Mouse (Mus musculus): ENCODE measurements around the gene Pih1d2.

The Pih1d2 gene

DNA sequence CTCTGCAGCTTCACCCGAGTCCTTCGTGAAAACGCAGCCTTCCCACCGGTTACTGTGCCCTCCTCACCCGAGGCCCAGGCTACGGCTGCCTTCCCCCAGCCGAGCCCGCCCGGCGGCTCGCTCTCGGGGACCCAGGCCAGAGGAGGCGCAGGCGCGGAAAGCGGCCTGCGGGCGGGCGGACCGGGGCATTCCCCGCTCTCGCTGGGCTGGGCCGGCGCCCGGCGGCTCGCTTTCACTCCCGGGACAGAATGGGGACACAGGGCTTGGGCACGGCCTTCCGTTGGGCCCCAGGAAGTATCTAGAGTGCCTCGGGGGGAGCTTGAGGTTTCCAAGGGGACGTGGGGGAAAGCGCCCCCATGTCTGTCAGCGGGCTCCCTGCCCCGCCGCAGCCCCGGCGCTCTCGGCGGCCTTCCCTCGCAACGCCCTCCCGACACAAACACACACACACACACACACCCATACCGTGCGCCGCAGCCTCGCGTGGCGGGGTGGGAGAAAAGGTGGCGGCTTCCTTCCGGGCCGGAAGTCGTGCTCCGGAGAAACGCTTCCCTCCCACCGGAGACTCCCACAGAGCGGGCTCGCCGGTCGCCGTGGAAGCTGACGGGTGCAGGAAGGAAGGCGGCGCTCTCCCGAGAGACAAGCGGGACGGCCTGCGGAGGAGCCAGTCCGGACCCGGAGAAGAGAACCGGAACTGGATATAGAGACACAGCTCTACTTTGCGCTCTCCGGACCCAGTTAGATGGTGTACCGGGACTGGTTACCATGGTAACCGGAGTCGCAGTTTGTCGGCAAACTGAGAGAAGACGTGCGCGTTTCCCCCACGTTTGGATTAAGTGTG, at the start of gene Pih1d2, which contains the start of gene Nkapd1:
Pih1d2 (plus strand) TSS at position 556 of the 838 bp plus-strand sequence.
Nkapd1 (minus strand) TSS at position 699 of the 838 bp plus-strand sequence.
- peak; percentile 87 for DNase-seq (ENCODE audit: low spot score)

DNA sequence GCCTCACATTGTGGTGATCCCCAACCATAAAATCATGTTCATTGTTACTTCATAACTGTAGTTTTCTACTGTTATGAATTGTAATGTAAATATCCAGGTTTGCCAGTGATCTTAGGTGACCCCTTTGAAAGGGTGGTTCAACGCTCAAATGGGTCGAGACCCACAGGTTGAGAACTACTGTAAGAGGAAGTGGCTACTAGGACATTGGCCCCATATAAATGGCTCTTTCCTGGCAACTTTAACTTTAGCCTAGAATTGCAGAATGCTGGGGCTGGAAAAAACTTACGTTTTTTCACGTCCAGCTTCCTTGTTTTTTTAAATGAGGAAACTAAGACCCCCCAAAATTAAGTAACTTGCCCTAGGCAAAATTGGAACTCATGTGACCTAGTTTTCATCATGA, 49.7 kb upstream of the Pih1d2 start:
- no peak for DNase-seq (ENCODE audit: low spot score)

- DNase-seq (ENCODE audit: low spot score): no peak
Observed at GRCm38 (mm10) chr9:50567881-50568280, 49.2 kb upstream of the Pih1d2 start.

DNA sequence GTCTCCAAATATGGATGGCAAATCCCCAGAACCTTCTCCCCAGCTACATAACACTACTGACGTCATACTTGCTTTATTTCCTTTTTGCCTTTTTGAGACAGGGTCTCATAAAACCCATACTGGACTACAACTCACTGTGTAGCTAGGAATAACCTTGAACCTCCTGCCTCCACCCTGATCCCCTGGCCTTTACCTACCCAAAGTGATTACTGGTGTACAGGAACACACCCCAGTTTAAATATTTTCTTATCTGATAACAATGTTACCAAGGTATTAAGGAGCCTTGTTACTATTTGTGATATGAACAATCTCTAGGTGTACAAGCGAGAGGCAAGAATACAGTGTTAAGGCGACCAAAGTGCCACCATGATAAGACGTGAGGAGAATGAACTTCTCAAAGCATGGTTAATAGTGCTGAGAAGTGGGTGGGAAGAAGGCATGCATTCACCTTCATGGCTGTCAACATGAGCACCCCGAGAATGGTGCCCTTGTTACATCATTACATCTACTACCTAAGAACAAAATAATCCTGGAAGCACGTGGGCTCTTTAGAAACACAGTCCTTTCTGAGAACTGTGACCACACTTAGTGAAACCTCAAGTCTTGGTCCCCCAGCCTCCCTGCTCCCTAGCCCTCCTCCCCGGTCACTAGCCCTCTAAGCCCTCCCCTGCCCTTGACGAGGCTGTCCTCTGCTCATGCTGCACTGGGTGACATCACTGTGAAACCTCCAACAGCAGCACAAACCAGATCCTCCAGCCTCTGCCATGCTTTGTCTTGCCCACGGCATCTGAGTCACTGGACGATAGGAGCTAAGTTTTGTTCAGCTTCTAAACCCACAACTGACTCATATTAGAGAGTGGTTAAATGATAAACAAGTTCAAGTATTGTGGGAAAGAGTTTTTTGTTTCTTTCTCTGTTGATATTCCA, 47.3 kb upstream of the Pih1d2 start:
- DNase-seq (ENCODE audit: low spot score): no peak

DNA sequence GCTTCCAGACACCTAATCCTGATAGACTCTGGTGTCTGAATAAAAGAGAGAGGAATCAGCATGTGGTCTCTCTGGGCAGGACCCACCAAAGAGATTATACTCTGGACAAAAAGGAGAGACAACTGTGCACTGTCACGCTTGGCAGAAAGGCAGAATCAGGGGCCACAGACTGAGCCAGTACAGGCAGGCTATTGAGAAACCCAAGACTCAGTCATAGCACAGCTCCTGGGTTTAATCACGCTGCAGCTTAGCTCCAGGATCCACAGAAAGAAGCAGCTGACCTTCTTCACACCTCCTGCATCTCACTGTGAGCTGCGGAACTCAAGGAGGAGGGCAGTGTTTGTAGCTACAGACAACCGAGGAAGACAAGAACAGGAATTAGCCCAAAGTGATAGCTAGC, 36.8 kb upstream of the Pih1d2 start:
- no peak for DNase-seq (ENCODE audit: low spot score)

GRCm38 (mm10) chr9:50585145-50585818, 31.8 kb upstream of the Pih1d2 start:
- no peak for DNase-seq (ENCODE audit: low spot score)

GRCm38 (mm10) chr9:50586955-50587354, 30.2 kb upstream of the Pih1d2 start:
- DNase-seq (ENCODE audit: low spot score): no peak

DNA sequence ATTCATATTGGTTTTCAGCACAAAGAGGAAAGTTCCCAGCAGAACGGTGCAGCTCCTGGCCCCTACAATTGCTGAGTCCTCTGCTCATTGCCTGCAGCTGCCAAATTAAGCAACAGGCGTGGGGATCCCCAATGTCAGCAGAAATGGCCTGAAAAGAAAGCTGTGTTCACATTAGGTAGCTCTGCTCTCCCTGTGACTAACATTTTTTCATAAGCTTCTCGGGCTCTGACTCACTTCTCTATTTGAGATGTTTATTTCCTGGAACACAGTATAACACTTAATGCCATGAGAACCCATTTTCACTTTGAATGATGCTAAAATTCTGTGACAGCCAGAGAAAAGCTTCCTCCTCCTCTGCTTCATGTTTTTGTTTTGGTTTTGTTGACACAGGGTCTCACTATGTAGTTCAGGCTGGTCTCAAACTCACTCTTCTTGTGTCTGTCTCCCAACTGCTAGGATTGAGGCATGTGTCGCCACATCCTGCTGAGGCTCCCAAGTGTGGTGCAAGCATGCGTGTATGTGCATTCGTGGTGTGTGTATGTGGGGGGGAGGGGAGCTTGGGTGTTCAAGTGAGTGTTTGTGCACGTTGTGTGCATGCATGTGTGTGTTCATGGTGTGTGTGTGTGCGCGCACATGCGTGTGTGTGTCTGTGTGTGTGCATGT, 26.1 kb upstream of the Pih1d2 start:
- no peak for DNase-seq (ENCODE audit: low spot score)

DNA sequence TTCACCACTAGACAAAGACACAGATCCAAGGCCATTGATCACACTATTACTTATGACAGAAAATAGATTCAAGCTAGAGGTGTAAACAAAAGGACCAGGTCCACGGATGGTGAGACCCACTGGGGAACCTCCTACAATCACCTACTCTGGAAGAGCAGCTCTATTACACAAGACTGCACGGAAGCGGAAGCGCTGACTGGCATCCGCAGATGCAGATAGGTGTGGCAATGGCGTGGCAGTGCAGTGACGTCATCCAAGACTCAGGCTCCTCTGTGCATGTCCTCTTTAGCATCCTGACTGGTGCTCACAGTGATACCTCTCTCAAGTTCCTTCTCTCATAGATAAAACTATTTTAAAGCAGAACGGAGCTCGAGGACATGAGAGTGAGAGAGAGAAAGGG, 24.2 kb upstream of the Pih1d2 start:
- no peak for DNase-seq (ENCODE audit: low spot score)

DNA sequence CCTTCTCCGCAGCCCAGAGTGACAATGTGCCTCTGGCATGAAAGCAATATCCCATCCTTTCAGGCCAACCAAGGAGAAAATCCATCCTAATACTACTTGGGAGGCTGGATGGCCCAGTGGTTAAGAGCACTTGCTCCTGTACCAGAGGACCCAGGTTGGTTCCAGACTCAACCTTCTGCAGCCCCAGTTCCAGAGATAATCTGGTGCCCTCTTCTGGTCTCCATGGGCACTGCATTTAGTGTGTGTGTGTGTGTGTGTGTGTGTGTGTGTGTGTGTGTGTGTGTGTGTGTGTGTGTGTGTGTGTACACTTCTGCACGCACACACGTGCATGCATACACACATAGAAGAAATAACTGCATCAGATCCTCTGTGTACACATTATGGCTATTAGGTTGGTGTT, 23.6 kb upstream of the Pih1d2 start:
- DNase-seq (ENCODE audit: low spot score): peak; percentile 52

- no peak for DNase-seq (ENCODE audit: low spot score)
Observed at GRCm38 (mm10) chr9:50594794-50595417, 22.2 kb upstream of the Pih1d2 start.

- DNase-seq (ENCODE audit: low spot score): no peak
Observed at GRCm38 (mm10) chr9:50596973-50597372, 20.1 kb upstream of the Pih1d2 start.

DNA sequence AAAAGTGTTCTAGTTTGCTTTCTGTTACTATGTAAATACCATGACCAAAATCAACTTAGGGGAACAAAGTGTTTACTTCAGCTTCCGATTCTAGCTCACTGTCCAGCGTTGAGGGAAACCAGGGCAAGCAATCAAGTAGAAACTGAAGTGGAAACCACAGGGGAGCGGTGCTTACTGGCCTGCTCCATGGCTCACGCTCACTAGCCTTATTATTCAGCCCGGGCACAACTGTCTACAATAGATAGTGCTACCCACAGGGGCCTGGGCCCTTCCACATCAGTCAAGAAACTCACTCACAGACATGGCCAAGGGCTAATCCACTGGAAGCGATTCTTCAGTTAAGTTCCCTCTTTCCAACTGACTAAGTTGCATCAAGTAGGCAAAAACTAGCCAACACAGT, 15.6 kb upstream of the Pih1d2 start:
- DNase-seq (ENCODE audit: low spot score): no peak

DNA sequence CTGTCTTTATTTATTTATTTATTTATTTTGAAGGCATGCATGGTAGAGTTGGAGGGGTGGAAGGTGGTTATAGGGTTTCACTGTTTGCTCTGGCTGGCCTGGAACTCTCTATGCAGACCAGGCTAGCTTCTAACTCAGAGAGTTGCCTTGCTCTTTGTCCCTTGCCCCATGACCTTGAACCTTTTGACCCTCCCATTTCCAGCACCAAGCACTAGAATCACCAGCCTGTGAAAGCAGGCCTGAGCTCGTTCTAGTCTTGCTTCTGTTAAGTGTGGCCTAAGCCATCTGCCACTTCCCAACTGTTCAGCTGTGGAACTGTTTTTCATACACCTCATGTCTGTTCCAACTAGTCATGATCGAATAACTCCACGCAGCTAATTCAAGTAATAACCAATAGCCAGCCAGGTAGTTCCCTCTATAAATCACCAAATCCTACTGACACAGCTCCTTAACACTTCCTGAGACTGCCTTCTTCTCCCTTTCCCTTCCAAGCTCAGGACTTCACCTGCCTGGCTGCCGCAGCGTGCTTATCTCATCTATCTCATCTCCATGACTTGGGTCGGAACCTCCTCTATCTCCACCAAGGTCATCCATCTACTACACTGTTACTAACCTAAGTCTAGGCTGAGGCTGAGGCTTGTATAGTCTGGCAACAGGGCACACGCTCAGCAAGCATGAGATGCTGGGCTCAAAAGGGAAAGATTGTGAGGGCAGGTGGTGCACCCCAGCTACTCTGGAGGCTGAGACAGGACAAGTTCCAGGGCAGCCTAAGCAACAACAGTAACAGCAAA, 14.9 kb upstream of the Pih1d2 start:
- no peak for DNase-seq (ENCODE audit: low spot score)

DNA sequence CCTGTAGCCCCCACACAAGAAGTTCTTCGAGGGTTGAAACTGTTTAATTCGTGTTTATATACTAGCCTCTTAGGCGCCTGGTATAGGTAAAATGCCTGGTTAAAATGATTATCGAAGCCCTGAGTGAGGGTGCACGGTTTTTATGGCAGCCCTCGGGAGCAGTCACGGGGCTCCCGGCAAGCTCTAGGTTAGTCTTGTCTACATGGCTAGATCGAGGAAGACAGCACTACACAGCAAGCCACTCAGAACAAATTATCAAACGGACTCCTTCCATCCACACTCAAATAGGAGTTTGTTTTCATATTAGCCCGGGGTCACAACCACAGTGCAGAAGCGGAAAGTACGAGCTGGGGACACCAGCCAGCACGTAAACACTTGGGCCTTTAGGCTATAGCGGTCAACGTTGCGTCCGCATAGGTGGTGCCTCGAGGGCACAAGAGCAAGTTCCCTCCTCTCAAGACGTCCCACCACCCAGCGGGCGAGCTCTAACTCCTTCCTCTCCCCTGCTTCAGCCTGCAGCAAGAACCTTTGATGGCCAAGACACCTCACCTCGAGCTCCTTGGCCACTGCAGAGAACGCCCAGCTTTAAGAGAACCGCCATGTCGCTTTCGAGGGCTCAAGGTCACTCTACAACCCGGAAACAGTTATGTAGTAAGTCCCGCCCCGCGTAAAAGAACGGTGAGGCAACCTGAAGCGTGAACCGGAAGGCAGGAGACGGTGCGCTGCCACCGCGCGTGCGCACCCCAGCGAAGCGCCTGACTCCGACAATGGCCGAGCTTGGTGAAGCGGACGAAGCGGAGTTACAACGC, 13.7 kb upstream of the Pih1d2 start, which contains the start of the genes Sdhd and Timm8b:
Sdhd (minus strand) TSS at position 624 of the 809 bp plus-strand sequence.
Timm8b (plus strand) TSS at position 722 of the 809 bp plus-strand sequence.
- DNase-seq (ENCODE audit: low spot score): peak; percentile 95

- no peak for DNase-seq (ENCODE audit: low spot score)
Observed at GRCm38 (mm10) chr9:50603998-50604324, 13.2 kb upstream of the Pih1d2 start.

DNA sequence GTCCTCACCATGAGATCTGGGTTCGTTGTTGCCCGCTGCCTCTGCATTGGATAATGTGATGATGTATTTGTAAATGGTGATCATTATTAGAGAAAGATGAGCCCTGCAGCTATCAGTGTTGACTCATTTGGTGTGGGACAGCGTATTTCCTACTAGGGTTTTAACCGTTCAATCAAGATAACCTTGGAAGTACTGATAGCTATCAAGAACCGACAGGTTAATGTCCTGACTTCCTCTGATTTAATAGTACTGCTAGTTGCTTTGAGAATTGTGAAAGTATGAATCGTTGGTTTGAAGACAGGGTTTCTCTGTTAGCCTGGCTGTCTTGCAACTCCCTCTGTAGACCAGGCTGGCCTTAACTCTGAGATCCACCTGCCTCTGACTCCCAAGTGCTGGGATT, 12.8 kb upstream of the Pih1d2 start:
- DNase-seq (ENCODE audit: low spot score): no peak

- DNase-seq (ENCODE audit: low spot score): no peak
Observed at GRCm38 (mm10) chr9:50612115-50612514, 5.0 kb upstream of the Pih1d2 start.

GRCm38 (mm10) chr9:50616161-50616560, 960 bp upstream of the Pih1d2 start:
- no peak for DNase-seq (ENCODE audit: low spot score)
